Mouse (Mus musculus) thymus, postnatal 36 days (tissue): ENCODE data around the gene Tns1.

ENCODE experiments used
- DNase-seq, 2 experiments: peaks; one replicate each; pipeline ENCODE4 v3.0.0; 2022; ENCODE audit warnings: mixed read lengths in 2 of 2

Gene Tns1

DNA sequence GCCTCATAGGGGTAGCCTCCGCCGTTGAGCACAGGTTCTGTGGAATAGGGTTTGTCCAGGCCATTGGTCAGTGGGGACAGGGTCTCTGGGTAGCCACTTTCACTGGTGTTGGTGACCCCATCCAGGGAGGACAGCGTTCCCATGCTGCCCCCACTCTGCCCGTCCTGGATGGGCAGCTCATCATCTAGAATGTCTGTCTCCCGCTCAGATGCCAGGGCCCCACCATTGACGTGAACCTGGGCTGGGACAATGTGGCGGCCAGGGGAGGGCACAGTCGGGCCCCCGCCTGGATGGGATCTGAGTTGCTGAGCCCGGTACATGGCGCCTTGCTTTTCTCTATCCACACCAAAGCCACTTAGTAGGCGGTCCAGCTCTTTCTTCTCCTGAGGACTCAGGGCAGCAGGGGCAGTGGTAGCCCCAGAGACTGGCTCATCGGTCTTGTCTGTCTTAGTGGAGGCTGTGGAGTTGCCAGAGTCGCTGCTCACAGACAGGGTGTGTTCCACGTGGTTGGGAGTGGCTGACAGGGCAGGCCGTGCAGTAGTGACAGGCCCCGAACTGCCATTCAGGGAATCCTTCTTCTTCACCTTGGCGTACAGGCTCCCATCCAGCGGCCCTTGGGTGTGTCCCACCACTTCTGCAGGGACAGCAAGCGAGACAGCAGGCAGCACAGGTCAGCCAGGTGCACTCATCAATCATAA, 170.8 kb downstream of the Tns1 start:
- DNase-seq, result no peak

DNA sequence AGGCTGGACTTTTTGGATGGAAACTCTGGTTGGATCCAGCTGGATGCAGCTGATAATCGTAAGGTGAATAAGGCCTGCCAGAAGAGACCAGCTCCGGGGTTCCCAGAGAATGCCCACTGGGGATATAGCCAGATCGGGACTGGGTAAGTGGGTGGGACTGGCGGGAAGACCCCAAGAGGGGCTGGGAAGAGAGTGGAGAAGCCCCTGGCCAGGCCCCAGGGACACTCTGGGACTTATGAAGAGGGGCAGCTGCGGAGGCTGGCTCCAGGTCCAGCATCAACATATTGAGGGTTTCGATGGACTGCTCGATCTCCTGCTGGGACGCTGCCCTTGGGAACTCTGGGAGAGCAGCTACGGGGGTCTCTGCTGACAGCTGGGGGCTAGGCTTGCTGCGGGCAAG, 171.7 kb downstream of the Tns1 start:
- no peak for DNase-seq

GRCm38 (mm10) chr1:73951178-73951577, 173.1 kb downstream of the Tns1 start:
- no peak for DNase-seq

- no peak for DNase-seq
Observed at GRCm38 (mm10) chr1:73948757-73949156, 175.5 kb downstream of the Tns1 start.

DNA sequence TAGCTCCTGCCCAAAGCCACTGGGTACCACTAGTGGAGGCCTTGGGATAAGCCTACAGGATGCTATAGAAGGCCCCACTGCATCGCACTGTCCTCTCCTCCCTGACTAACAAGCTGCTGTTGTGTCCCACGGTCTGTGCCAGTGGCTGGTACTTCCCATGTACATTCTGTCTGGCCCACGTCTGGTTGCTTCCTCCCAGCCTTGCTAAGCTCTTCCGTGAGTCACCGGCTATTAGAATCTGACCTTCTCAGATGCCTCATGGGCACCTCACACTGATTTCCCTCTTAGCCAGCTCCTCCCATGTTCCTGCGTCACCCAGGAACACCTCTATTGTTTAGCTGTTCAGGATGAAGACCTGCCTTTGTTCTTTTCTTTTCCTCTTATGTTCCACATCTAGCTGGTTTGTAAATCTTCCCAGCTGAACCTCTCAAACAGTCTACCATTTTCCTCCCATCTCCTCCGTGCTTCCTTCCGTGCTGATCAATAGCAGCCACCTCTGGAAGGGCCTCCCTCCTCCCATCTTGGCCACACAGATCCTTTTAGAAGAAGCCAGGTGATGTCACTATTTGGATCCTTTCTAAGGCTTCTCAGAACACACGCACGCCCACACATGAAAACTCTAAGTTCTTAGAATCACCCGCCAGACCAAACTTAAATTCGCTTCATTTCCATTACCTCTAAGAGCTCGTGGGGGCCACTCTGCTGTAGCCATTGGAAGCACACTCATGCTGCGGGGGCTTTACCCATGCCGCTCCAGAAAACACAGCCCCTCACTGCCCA, 176.5 kb downstream of the Tns1 start:
- no peak for DNase-seq

- DNase-seq, result no peak
Observed at GRCm38 (mm10) chr1:73946701-73947100, 177.5 kb downstream of the Tns1 start.

- no peak for DNase-seq
Observed at GRCm38 (mm10) chr1:73944393-73944792, 179.9 kb downstream of the Tns1 start.

DNA sequence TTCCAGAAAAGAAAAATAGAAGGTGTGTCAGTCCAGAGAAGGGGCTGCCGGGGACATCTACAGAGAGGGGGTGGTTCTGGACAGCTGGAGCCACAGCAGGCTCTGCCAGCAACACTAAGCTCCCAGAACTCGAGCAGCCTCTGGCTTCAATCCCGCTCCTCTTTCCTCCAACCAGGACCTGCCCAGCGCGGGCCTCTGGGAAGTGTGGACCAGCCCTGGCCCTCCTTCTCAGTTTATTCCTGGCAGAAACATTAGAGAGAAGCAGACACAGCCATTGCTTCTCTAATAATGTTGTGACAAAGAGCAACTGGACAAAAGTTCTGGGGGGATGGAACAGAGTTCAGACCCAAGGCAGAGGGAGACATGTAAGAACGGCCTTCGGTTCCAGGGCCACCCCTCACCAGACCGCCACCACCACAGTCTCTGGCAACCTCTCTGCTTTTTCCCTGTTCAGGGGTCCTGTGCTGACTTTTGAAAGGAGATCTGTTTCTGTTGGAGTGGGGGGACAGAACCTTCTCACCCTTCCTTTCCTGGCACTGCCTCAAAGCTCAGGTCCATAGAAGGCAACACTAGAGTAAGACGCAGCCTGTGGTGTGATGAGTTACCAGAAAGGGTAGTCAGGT, 180.5 kb downstream of the Tns1 start:
- DNase-seq, result no peak

DNA sequence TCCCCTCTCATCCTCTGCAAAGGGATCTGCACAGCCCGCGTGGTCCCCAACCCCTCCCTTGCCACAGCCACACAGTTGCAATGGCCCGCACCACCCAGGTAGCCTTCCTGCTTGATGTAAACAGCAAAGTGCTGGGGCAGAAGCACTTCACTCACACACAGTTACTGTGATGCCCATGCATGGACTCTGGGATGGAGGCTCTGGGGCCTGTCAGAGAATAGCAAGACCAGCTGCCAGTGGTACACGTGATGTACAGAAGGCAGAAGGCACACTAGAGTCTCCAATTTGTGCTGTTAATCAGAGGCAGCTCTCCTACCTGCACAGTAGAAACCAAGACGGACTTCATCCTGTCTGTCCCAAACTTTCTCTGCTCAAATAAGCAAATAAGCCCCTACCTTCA, 181.0 kb downstream of the Tns1 start:
- no peak for DNase-seq

DNA sequence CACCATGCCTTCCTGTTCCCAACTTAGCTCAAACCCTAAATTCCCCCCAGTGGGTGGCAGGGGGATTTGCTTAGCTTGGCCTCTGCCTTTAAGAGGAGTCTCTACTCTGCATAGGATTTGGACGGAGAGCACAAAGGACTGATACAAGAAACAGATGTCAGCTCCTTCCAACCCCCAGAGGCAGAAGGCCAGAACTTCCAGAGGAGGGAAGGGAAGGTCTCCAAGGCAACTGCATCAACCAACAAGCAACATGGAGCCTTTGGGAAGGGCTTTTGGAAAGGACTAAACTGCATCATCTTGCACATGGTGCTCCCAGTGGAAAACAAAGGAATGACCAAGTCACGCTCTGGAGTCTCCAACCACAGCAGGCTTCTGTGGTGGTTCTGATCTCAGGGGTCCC, 182.0 kb downstream of the Tns1 start:
- no peak for DNase-seq

GRCm38 (mm10) chr1:73941697-73942096, 182.6 kb downstream of the Tns1 start:
- no peak for DNase-seq

- peak; percentile 43 to 70 for DNase-seq
Observed at GRCm38 (mm10) chr1:73940491-73941204, 183.6 kb downstream of the Tns1 start.

DNA sequence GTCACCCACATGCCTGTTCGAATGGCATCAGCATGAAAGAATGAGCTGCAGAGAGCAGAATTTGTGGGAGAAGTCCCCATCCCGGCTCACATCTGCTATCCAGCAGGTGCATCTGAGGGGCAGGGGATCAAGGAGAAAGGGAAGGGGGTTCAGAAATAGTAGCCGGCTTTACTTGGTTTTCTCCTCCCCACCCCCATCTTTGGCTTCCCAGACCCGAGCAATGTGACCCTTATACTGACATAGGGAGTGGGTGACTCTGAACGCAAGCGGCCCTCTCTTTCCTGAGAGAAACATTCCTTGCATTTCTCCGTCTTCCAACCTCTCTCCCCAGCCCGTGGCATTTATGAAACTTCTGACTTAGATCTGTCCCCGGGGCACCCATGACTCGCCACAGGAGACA, 185.7 kb downstream of the Tns1 start:
- DNase-seq, result no peak

- DNase-seq, result no peak
Observed at GRCm38 (mm10) chr1:73937805-73938204, 186.4 kb downstream of the Tns1 start.

GRCm38 (mm10) chr1:73936537-73936936, 187.7 kb downstream of the Tns1 start:
- DNase-seq, result no peak

GRCm38 (mm10) chr1:73935442-73936080, 188.7 kb downstream of the Tns1 start:
- no peak for DNase-seq

GRCm38 (mm10) chr1:73933146-73933490, 191.1 kb downstream of the Tns1 start:
- DNase-seq, result no peak

- DNase-seq, result no peak
Observed at GRCm38 (mm10) chr1:73932421-73933145, 191.7 kb downstream of the Tns1 start.

DNA sequence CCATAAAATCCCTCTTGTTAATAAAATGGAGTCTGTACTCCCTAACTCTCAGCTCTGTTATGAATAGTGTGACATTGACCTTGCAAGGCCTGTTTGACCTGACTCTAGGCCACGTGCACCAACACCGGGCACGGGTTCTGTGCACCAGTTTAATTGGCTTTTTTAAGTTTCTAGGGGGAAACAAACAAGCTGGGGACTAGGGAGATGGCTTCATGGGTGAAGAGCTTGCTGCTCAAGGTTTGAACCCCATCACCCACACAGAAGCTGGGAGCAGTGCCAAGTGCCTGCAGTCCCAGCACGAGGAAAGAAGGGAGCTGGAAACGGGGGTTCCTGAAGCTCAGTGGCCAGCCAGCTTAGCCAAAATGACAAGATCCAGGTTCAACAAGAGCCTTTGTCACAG, 192.4 kb downstream of the Tns1 start:
- no peak for DNase-seq

- DNase-seq, result no peak
Observed at GRCm38 (mm10) chr1:73930411-73931134, 193.7 kb downstream of the Tns1 start.

DNA sequence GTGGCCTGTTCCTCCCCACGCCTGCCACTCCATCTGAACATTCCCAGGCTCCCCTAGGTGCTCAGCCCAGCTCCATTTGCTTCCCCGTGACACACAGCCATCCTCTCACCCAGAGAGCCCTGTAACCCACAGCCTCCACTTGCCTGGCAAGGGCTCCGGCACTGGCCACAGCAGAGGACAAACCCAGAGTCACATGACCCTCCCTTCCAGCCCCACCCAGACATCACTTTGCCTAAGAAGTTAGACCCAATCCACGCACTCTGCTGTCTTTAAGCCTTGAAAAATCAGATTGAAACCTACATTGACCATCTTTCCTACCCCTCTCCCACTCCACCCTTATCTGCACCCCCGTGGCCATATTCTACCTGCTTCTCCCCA, 194.3 kb downstream of the Tns1 start:
- no peak for DNase-seq
